Mouse (Mus musculus) thymus, adult 2 months (tissue): ENCODE measurements around the gene D630045J12Rik.

Source experiments
- CTCF ChIP-seq: fragments of 200-500 bp; IDR thresholded peaks from 2 replicates; pipeline ENCODE4 v1.5.1; 2012; ENCODE audit warnings: mild to moderate bottlenecking, control low read depth, low read length, moderate library complexity, borderline replicate concordance; ENCODE audit not compliant: control insufficient read depth, poor library complexity, insufficient read depth; ENCODE audit errors: extremely low read depth
- POLR2A ChIP-seq: fragments of 200-500 bp; IDR thresholded peaks from 2 replicates; pipeline ENCODE4 v1.6.1; 2012; ENCODE audit warnings: mild to moderate bottlenecking, low read length, control low read depth, moderate library complexity; ENCODE audit not compliant: control insufficient read depth, poor library complexity, insufficient read depth; ENCODE audit errors: extremely low read depth

- no peak for TF ChIP-seq CTCF
- no peak for TF ChIP-seq POLR2A
Measured at GRCm38 (mm10) chr6:38165385-38165784, 88.4 kb downstream of the D630045J12Rik start.
